Mouse (Mus musculus) retina, postnatal 7 days (tissue): ENCODE results near the gene Mob3b.
"Not testable (repeated sequence)": the region's sequence is repeated elsewhere in the genome, so short reads cannot be mapped to it uniquely, and the experiment has no call there.

Experiments
- DNase-seq: peaks from one replicate; pipeline ENCODE4 v3.0.0-alpha.2; 2012; ENCODE audit warnings: low read depth, low spot score

The Mob3b gene

DNA sequence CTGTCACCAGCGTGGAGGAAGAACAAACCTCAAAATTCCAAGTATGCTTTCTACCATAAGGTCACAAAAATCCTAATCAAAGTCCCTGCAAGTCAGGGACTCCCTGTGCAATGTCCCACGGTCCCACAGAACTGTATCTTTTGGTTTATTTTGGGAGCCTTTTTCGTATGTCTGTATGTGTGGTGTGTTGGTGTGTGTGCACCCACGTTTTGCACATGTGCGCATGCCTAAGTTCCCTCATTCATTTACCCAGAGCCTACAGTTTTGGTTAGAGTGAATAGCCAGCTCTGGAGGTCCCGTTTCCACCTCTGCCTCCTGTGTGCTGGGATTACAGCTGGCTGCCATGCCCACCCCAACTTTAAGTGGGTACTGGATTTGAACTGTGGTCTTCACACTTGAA, 189.7 kb downstream of the Mob3b start:
- DNase-seq, result no peak

DNA sequence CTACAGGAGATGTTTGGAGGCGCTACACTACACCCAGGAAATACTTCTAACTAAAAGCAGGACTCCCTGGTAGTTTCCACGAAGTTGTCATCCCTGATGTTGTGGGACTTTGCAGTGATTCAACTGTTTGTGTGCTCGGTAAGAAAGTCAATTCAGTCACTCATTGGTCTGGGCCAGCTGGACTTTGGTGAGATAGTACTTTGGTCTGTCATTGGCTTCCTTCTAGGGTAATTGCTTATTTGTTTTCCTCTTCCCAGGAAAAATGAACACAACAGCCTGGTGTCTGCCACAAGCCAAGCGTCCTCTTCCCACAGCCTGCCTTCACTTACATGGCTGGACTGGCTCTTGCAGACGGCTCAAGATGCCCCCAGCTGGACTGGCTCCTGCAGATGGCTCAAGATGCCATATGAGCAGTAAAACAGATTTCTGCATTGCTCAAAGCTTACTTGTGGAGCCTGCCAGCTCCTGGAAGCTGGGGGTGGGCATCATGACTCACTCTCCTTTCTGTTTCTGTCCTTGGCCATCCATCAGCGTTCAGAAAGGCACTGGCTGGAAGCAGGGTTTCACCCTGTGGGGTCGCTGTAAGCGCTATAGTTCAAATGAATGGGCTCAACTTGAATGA, 190.8 kb downstream of the Mob3b start:
- no peak for DNase-seq

DNA sequence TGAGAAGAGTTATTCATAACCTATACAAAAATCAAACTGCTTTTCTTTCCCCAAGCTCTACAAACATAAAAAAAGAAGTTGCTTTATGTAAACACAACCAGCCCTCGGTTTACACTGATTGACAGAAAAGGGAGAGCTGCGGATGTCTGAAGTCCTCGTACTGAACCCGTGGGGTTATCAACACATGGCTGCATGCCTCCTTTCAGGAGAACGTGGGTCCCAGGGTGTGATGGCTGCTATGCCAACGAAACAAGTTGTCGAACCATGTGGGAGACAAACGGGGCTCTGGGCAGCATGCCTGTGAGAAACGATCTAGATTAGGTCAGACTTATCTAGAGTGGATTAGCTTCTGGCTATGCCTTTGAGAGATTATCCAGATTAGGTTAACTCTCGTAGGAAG, 192.4 kb downstream of the Mob3b start:
- DNase-seq, result no peak

DNA sequence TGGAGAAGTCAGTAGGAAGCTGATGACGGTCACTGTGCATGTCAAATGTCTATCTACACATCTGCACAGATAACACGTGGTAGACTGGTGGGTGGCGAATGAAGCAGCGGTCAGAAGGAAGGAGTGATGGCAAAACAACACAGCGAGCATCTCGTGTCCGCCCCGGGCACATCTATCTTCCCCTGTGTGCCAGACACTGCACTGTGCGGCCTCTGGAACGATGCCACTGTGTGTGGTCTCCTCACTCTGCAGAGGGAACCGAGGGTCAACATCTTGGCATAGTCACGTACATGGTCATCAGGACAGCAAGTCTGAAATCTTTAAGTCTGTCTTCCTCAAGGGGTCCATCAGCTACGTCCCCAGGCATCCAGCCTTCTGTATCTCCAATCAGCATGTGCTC, 193.3 kb downstream of the Mob3b start:
- no peak for DNase-seq

DNA sequence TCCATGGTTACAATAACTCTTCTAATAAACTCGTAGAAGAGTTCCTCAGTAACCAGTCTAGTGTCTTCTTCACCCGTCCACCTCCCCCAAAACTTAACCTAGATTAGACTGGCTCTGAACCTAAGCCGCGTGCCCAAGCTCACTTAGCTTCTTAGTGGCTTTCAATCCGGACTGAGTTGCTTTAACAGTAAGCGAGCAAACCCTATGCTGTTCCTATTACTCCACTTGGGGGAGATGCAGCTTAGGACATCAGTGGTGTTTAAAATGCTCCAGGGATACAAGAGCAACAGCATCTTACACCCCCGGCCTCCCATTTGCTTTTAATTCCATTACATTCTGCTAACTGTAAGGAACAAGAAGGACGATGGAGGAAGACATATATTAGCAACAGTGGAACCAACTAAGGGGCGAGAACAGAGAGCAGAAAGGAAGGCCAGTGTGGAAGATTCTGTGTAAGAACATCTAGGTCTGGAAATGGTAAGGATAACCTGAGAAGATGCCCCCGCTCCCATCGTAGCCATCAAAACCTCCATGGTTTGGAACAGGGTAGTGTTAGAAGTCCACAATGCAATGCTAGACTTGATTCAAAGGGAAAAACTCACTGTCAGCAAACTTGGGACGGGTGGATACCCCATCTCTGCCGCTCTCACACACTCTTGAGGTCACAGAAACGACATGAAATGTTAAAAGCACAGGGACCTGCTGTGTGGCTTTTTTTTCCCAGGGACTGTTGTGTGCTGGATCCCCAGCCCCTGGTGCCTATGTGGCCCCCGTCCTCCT, 196.3 kb downstream of the Mob3b start:
- DNase-seq, result peak; percentile 17

DNA sequence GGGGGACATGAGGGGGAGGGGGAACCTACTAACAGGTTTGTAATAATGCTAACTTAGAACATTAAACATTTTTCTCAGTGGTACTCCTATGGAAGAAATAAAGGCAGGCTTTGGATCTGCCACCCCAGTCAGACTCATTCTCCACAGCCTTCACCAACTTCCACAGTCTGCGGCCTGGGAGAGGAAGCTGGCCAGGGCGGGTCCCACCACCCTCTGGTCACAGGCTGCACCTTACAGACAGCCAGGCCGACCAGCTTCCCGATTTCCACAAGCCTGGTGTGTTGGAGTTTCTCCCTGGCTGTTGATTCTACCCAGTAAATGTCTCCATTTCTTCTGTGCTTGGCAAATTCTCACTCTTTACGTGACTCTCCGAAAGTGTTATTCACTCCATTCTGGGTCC, 197.8 kb downstream of the Mob3b start:
- DNase-seq, result no peak

DNA sequence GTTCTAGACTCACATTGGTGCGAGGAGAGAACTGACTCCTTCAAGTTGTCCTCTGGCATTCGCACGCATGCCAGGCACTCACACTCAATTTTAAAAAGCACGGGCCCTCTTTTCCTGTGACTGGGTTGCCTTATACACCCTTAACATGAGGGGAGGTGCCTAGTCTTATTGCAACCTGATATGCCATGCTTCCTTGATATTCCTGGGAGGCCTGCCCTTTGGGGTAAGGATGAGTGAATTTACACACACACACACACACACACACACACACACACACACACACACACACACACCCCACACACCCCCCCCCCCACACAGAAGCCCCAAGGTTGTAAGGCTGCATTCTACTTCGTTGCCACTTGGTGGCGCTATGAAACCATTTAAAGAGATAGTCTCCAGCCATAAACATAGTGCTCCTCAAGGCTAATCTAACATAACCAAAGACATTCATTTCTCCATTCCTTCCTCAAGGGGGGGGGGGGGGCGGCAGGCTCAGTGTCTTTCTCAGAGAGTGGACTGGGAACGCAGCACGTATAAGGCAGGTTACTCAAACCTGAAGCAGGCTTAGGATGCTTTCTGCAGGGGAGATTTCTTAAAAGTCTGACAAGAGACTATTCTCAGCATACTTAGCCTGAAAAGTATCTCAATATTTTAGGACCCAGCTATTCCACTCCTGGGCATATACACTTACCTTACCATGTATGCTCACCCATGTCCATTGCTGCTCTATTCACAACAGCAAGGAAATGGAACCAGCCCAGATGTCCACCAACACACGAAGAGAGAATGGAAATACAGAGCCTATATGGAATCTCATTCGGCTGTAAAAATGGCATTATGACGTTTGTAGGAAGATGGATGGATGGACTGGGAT, 198.9 kb downstream of the Mob3b start:
- DNase-seq, result peak; percentile 43

DNA sequence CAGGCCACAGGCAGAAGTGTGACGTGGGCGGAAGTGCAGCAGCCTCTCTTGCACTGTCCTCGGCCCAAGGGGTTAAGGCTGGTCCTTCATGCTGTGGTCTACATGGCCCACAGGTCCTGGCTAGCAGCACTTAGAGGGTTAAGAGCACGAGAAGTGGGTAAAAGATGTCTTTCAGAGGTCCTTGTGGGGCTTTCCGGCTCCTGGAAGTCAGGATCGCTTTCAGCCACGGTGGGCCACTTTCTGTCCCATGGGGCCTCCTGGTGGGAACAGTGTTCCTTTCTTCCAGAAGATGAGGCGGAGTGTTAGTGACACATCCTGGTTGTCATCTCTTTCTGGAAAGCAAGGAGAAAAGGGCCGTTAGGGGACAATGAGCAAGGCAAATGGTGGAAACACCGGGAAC, 203.6 kb downstream of the Mob3b start:
- no peak for DNase-seq

DNA sequence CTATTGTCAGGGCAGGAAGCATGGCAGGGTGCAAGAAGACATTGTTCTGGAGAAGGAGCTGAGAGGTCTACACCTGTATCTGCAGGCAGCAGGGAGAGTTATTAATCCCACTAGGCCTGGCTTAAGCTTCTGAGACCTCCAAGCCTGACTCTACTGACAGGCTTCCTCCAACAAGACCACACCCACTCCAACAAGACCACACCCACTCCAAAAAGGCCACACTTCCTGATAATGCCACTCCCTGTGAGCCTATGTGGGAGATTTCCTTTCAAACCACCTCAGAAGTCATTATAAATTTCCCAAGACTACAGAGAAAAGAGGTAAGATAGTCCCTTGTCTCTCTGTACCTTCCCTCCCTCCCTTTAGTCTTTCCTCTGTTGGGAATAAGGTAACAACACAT, 210.1 kb downstream of the Mob3b start:
- no peak for DNase-seq

DNA sequence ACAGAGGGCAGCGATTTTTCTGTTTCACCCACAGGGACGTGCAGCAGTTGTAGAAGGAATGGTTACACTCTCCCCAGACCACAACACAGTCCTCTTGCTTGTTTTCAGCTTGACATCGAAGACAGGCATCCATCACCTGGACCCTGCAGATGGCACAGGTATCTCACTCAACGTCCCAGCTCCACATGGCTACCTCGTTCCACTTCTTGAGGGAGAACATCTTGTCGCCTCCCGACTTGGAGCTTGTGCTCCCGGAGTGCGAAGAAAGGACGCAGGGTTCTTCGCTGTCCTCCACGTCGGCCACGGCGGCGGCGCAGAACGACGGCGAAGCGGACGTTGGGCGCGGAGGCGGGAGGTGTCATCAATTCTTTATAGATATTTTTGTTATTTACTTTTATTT, 216.2 kb downstream of the Mob3b start:
- no peak for DNase-seq

DNA sequence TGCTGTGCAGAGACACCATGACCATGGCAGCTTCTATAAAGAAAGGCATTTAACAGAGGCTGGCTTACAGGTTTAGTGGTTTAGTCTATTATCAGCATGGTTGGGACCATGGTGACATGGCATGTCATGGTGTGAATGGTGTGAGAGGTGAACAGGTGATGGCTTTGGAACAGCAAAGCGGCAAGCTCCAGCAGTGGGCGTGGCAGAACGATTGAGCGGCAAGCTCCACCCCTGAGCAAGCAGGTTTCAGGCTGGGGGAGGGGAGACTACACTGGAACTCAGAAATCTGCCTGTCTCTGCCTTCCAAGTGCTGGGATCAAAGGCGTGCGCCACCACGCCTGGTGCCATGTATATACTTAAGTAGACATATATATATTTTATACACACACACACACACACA, 228.9 kb downstream of the Mob3b start:
- not testable (repeated sequence) for DNase-seq

DNA sequence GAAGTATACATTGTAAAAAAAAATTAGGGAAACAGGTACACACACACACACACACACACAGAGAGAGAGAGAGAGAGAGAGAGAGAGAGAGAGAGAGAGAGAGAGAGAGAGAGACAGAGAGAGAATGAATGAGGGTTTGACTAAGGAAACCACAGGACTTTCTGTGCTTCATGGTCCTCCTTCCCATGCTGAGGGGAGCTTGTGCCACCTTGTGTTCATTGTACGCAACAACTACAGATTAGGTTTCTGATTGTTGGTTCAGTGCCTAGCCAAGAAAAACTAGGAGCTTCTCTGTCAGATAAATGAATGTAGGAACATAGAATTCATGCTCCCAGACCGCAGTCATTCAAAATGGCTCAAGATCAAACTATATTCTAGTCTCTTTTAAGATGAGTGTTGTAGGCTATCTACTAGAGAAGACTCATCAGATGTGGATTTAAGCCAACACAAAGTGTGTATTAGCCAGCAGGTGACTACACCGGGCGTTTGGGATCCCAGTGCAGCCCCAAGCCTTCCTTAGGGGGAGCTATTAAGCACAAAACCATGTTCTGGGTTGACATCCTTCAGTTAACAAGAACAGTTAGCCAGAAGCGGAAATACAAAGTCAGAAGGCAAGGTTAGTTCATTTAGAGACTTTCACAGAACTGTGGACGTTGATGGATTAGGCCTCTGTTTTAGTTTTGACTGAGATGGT, 235.0 kb downstream of the Mob3b start:
- DNase-seq, result peak; percentile 43

DNA sequence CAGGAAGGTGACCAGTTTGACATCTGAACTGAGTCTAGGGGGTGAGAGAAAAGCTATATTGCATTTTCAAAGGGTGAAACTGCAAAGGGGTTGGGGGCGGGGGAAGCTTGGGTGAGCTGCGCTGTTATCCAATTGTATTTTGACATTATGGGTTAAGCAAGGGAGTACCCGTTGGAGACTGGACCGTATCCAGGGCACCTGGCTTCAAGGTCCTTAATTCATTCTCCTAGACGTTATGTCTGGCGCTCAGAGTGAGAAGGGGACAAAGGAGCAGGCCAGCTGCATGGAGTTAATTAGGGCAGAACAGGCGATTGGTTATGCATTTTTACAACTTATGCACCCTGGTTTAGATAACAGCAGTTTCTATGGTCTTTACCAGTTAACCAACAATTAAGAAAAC, 239.9 kb downstream of the Mob3b start:
- DNase-seq, result no peak

DNA sequence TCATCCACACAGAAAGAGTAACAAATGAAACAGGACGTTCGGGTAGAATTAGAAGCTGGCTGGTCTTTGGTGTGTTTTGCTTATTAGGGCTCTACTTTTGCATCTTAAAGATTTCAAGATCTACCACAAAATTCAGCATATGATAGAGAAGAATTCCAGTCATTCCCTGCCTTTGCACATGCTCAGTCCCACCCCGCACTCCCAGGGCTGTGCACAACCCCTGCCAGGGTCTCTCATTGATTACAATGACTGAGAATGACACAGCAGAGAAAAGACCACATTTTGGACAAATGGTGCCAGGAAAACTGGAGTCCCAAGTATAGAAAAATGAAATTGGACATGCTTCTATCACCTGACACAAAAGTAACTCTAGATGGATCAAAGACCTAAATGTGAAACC, 245.1 kb downstream of the Mob3b start:
- DNase-seq, result no peak

DNA sequence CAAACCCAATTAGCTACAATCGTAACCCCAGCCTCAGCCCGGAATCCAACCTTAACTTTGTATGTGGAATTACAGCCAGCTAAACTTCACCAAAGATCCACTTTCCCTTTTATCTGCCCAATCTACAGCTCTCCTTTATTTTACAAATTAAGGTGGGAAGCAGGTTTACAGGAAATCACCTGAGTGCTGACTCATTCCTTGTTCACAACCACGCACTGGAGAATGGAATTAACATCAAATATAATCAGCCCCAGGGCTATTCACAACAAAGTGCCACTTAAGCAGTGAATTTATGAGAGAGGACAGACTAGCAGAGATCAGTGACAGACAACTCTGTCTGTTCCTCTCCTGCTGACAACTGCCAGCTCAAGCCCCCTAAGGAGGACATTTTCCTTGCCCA, 245.9 kb downstream of the Mob3b start:
- DNase-seq, result no peak

DNA sequence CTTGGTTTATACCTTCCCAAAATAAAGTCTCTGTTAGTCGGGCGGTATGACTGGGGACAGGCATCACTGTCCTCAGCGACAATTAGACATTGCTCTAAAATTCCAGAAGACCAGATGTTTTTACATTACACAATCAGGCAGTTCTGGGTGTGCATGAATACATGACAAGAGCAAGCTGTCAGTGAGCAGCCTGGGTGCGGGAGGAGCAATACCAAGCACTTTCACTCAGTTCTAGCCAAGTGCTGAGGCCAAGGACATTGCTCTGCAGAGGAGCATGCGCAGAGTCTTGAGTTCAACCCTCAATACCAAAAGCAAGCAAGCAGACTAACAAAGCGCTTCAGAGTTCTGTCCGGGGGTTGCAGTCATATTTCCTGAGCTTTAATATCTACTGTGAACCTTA, 249.2 kb downstream of the Mob3b start:
- no peak for DNase-seq

DNA sequence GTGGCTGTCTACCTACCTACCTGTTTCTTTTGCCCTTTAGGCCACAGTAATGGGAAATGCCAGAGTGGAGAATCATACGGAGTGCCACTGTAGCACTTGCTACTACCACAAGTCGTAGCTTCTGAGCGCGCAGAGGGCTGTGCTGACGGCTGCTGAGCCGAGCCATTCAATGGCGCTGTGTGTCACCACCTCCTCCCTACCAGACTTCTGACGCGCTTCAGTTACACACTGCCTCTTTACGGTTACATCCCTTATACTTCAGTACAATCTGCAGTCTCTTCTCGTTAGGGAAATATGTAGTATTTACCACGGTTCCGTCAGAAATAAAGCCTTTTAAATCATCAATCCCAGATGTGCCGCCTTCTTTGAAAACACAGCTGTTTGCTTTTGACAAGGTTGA, 250.3 kb downstream of the Mob3b start:
- DNase-seq, result no peak

DNA sequence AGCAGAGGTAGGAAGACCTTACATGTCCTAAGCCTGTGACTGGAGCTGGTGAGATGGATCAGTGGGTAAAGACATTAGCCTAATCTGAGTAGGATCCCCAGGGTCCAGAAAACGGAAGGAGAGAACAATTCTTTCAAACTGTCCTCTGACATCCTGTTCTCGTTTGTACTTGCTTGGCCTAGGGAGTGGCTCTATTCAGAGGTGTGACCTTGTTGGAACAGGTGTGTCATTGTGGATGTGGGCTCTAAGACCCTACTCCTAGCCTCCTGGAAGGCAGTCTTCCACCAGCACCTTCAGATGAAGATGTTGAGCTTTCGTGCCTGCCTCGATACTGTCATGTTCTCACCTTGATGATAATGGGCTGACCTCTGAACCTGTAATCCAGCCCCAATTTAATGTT, 251.1 kb downstream of the Mob3b start:
- no peak for DNase-seq

DNA sequence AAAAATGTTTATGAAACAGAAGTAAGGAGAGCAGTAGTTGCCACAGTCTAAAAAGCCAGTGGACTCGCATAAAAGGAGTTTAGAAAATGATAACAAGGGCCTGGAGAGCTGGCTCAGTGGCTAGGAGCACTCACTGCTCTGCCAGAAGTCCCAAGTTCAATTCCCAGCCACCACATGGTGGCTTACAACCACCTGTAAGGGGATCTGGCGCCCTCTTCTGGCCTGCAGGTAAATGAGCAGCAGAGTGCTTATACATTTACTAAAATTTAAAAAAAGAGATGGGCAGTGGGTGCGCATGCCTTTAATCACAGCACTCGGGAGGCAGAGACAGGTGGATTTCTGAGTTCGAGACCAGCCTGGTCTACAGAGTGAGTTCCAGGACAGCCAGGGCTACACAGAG, 251.9 kb downstream of the Mob3b start:
- DNase-seq, result no peak

DNA sequence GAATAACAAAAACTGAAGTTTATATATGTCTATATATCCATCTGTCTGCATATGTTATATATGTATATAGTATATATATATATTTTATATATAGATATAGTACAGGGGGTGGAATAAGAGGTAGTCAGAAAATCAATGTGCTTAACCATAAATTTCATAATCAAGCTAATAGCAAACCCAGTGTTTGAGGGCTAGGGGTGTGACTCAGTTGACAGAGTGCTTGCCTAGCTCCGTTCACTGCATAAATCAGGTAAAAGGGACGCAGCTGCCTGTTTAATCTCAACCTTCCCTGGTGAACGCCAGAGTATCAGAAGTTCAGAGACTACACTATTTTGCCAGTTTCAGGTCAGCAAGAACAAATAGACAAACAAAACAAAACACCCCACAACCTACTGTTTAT, 255.7 kb downstream of the Mob3b start:
- DNase-seq, result not testable (repeated sequence)

DNA sequence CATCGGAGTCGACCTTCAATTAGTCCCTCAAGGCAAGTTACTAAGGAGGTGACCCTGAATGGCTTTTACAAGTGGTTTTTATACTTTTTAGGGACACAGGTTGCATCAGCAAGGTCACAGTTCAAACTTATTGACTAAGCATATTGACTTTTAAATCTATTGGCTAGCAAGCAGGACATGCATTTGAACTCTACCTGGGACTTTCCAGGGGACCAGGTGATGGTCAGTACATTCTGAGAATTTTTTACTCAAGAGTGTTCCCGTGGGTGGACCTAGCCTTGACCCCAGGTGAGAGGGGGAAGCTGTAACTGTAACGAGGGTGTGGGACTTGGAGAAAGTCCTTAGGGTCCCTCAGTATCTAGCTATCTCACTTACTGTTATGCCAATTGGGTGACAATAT, 256.1 kb downstream of the Mob3b start:
- DNase-seq, result no peak

DNA sequence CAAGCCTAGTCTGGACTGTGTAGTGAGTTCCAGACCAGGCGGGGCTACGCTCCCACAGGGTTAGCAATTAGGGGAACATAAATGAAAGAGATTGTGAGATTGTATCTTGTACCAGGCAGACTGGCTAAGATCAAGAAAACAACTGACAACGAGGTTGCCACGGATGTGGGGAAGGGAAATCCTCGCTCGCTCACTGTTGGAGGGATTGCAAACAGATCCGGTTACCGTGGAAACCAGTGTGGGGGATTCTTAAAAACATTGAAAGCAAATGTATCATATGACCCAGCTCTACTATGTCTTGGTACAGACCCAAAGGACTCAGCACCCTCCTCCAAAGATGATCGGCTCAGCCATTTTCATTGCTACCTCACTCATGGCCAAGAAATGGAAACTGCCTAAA, 257.1 kb downstream of the Mob3b start:
- DNase-seq, result no peak
